Mouse (Mus musculus) kidney, adult 11 months (tissue): ENCODE measurements at regions not wholly inside any gene's neighbourhood (a gene's known extent, or its start where the extent isn't known, plus 50 kb on each side); places are given as distances from the start of the nearest gene placed in this dataset.

Experiments
- DNase-seq: peaks from one replicate; pipeline ENCODE4 v3.0.0; 2022

- no peak for DNase-seq
Measured at GRCm38 (mm10) chr8:10931266-10931665, 77.0 kb downstream of the Irs2 start.

- DNase-seq, result no peak
Measured at GRCm38 (mm10) chr8:10928836-10929235, 79.4 kb downstream of the Irs2 start.

GRCm38 (mm10) chr8:10928342-10928794 lies 79.9 kb downstream of the Irs2 start:
- DNase-seq, result no peak

GRCm38 (mm10) chr8:10927187-10927586 lies 81.1 kb downstream of the Irs2 start:
- DNase-seq, result no peak

GRCm38 (mm10) chr8:10926518-10926915 lies 81.7 kb downstream of the Irs2 start:
- no peak for DNase-seq

- no peak for DNase-seq
Measured at GRCm38 (mm10) chr8:10925582-10926517, 82.4 kb downstream of the Irs2 start.

GRCm38 (mm10) chr8:10924526-10925199 lies 83.6 kb downstream of the Irs2 start:
- peak; percentile 82 for DNase-seq

GRCm38 (mm10) chr8:10924001-10924490 lies 84.2 kb downstream of the Irs2 start:
- DNase-seq, result no peak

- DNase-seq, result no peak
Measured at GRCm38 (mm10) chr8:10923071-10924000, 84.9 kb downstream of the Irs2 start.

- DNase-seq, result no peak
Measured at GRCm38 (mm10) chr8:10922209-10923030, 85.8 kb downstream of the Irs2 start.

- no peak for DNase-seq
Measured at GRCm38 (mm10) chr8:10921439-10922191, 86.6 kb downstream of the Irs2 start.

- no peak for DNase-seq
Measured at GRCm38 (mm10) chr8:10919620-10920019, 88.6 kb downstream of the Irs2 start.

GRCm38 (mm10) chr8:10918403-10919035 lies 89.7 kb downstream of the Irs2 start:
- DNase-seq, result no peak

- no peak for DNase-seq
Measured at GRCm38 (mm10) chr8:10914616-10915015, 93.6 kb downstream of the Irs2 start.

- no peak for DNase-seq
Measured at GRCm38 (mm10) chr8:10912436-10912835, 95.8 kb downstream of the Irs2 start.

- peak; percentile 64 for DNase-seq
Measured at GRCm38 (mm10) chr8:10911371-10911770, 96.9 kb downstream of the Irs2 start.

- DNase-seq, result no peak
Measured at GRCm38 (mm10) chr8:10910954-10911353, 97.3 kb downstream of the Irs2 start.

- peak; percentile 73 for DNase-seq
Measured at GRCm38 (mm10) chr8:10910244-10910872, 97.9 kb downstream of the Irs2 start.

- no peak for DNase-seq
Measured at GRCm38 (mm10) chr8:10909155-10909554, 99.1 kb downstream of the Irs2 start.

- DNase-seq, result no peak
Measured at GRCm38 (mm10) chr8:10906353-10906752, 101.9 kb downstream of the Irs2 start.
